Mouse (Mus musculus) kidney, postnatal 0 days (tissue): ENCODE measurements around the gene Sgtb. TPM values are rescaled to one million over a fixed set of nuclear protein-coding genes. Genes with fewer than 3 reads are reported as not detected.

Source experiments
- ATAC-seq: fragments of 200-750 bp; cut with Nextera tagmentation; replicated peaks from 2 replicates; pipeline ENCODE4 v1.8.0; 2017; ENCODE audit warnings: low read depth, moderate number of reproducible peaks, moderate TSS enrichment, moderate library complexity; ENCODE audit not compliant: low FRiP score
- DNase-seq: peaks from one replicate; pipeline ENCODE4 v3.0.0-alpha.2; 2016; ENCODE audit warnings: low spot score
- H3K27ac ChIP-seq: fragments of 300-500 bp; sonication (generic); 2 replicates; pipeline ENCODE4 v1.5.1; 2014; ENCODE audit warnings: mild to moderate bottlenecking
- H3K27me3 ChIP-seq: fragments of 300-500 bp; sonication (generic); 2 replicates; pipeline ENCODE4 v1.6.1; 2014; ENCODE audit warnings: low read length, mixed read lengths; ENCODE audit not compliant: insufficient read depth
- H3K36me3 ChIP-seq: fragments of 300-500 bp; sonication (generic); 2 replicates; pipeline ENCODE4 v1.6.1; 2014; ENCODE audit warnings: low read length, mixed read lengths; ENCODE audit not compliant: insufficient read depth
- H3K4me1 ChIP-seq: fragments of 300-500 bp; sonication (generic); replicated peaks from 2 replicates; pipeline ENCODE4 v1.6.1; 2014; ENCODE audit warnings: antibody characterized with exemption, low read length, mixed read lengths; ENCODE audit not compliant: insufficient read depth
- H3K4me2 ChIP-seq: fragments of 300-500 bp; sonication (generic); 2 replicates; pipeline ENCODE4 v1.6.1; 2014; ENCODE audit warnings: mild to moderate bottlenecking, low read length, moderate library complexity, mixed read lengths
- H3K4me3 ChIP-seq: fragments of 300-500 bp; sonication (generic); replicated peaks from 2 replicates; pipeline ENCODE4 v1.5.1; 2014; ENCODE audit warnings: low read depth, low read length
- H3K9ac ChIP-seq: fragments of 300-500 bp; sonication (generic); 2 replicates; pipeline ENCODE4 v1.6.1; 2014; ENCODE audit warnings: low read depth, low read length
- H3K9me3 ChIP-seq: fragments of 300-500 bp; sonication (generic); replicated peaks from 2 replicates; pipeline ENCODE4 v1.6.1; 2016; ENCODE audit warnings: low read length, inconsistent platforms, mixed read lengths
- CTCF ChIP-seq: IDR thresholded peaks from 2 replicates; pipeline ENCODE4 v1.5.1; 2016; ENCODE audit warnings: antibody characterized with exemption, low read depth, mild to moderate bottlenecking, moderate library complexity
- WGBS: fragments of 180-500 bp; shearing (Covaris S2); extraction: QIAGEN DNeasy Blood & Tissue Kit; methylation state at CpG from one replicate; pipeline ENCODE4 v1.1.7; 2014; 5-methylcytosine and 5-hydroxymethylcytosine counted together
- polyA plus RNA-seq: library from polyadenylated mRNA; unstranded; fragments of >200 nt; fragmentation: Nextera tagmentation; extraction: Ambion mirVana; gene quantifications from 2 replicates; pipeline ENCODE4 v1.2.1, GENCODE M21; 2015

Sgtb gene
- polyA plus RNA-seq, 1 experiment from 2014 or later, result 5.6 TPM

- Histone ChIP-seq H3K4me3 (no peak overlapping the region), H3K9me3 (no peaks in the 10 kb centered on the region), H3K36me3 (peaks cover 9% of the 10 kb centered on the region; the same call in 1 of the 2 replicates), H3K27ac (no peak overlapping the region), H3K4me2 (no peak overlapping the region), H3K27me3 (no peaks in the 10 kb centered on the region), H3K4me1 (no peaks in the 10 kb centered on the region), H3K9ac (no peak overlapping the region)
- no peak for ATAC-seq
- peak; percentile 92 for TF ChIP-seq CTCF
- WGBS, result 39% methylated on average over 13 of the region's 13 CpGs
- peak; percentile 84 for DNase-seq
Observed at GRCm38 (mm10) chr13:104139369-104140209, 30.0 kb downstream of the Sgtb start.

DNA sequence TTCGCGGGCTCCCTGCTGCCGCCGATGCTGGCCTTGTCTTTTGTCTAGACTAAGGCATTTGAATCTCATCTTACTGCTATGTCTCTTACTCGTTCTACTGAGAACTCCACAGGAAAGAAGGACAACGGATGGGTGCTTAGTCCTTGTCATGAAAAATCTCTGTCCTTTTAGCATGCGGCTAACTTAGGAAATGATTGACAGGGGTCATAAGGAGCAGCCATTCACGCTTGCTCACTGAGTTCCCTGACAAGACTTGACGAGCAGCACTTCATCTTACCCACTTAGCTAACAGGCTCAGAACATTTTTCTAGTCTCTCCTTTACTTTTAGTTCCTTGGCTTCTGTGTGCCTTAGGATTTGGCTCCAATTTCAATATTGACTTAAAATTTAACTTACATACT lies 35.3 kb downstream of the Sgtb start:
- Histone ChIP-seq H3K4me3 (no peak overlapping the region), H3K27ac (no peak overlapping the region), H3K4me1 (no peaks in the 10 kb centered on the region), H3K36me3 (peaks cover 38% of the 10 kb centered on the region; the same call in 1 of the 2 replicates), H3K4me2 (no peak overlapping the region), H3K27me3 (no peaks in the 10 kb centered on the region), H3K9me3 (no peaks in the 10 kb centered on the region), H3K9ac (no peak overlapping the region)
- no peak for DNase-seq
- ATAC-seq, result no peak
- TF ChIP-seq CTCF, result no peak
- 83% methylated on average over 9 of the region's 9 CpGs for WGBS

DNA sequence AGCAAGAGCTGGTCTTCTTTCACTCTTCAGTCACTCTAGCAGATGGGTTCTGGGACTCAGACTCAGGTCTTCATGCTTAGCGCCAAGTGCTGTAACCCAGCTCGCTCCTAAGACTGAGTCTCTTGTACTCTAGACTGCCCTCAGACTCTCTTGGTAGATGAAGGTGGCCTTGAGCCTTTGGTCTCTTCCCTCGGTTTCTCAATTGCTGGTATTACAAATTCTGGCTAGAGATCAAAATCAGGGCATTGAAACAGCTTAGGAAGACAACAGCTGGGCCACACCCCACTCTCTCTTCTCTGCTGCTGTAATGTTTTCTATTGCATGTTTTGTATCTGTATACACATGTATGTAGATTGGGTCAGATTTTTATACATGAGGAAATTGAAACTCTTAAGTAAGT lies 36.1 kb downstream of the Sgtb start:
- 92% methylated on average over 3 of the region's 3 CpGs for WGBS
- no peak for ATAC-seq
- no peak overlapping the region for H3K9ac ChIP-seq
- H3K4me2 ChIP-seq, result no peak overlapping the region
- H3K36me3 ChIP-seq, result peaks cover 38% of the 10 kb centered on the region; the same call in 1 of the 2 replicates
- no peaks in the 10 kb centered on the region for H3K27me3 ChIP-seq
- TF ChIP-seq CTCF, result no peak
- H3K27ac ChIP-seq, result no peak overlapping the region
- H3K4me1 ChIP-seq, result no peaks in the 10 kb centered on the region
- H3K4me3 ChIP-seq, result no peak overlapping the region
- no peak for DNase-seq
- H3K9me3 ChIP-seq, result no peaks in the 10 kb centered on the region

- no peak overlapping the region for H3K27ac ChIP-seq
- DNase-seq (no peak), ATAC-seq (no peak)
- peaks cover 23% of the 10 kb centered on the region for H3K36me3 ChIP-seq
- no peaks in the 10 kb centered on the region for H3K9me3 ChIP-seq
- H3K27me3 ChIP-seq, result no peaks in the 10 kb centered on the region
- no peak overlapping the region for H3K4me2 ChIP-seq
- WGBS, result 91% methylated on average over 5 of the region's 5 CpGs
- TF ChIP-seq CTCF, result no peak
- no peak overlapping the region for H3K4me3 ChIP-seq
- no peak overlapping the region for H3K9ac ChIP-seq
- no peaks in the 10 kb centered on the region for H3K4me1 ChIP-seq
Observed at GRCm38 (mm10) chr13:104154180-104154579, 44.6 kb downstream of the Sgtb start.

GRCm38 (mm10) chr13:104155106-104155505 lies 45.6 kb downstream of the Sgtb start:
- TF ChIP-seq CTCF, result no peak
- DNase-seq (no peak), ATAC-seq (no peak)
- Histone ChIP-seq H3K27me3 (no peaks in the 10 kb centered on the region), H3K4me3 (no peak overlapping the region), H3K27ac (no peak overlapping the region), H3K9me3 (no peaks in the 10 kb centered on the region), H3K4me1 (no peaks in the 10 kb centered on the region), H3K36me3 (peaks cover 19% of the 10 kb centered on the region; the same call in 1 of the 2 replicates), H3K4me2 (no peak overlapping the region), H3K9ac (no peak overlapping the region)
- WGBS, result 87% methylated on average over 7 of the region's 7 CpGs

DNA sequence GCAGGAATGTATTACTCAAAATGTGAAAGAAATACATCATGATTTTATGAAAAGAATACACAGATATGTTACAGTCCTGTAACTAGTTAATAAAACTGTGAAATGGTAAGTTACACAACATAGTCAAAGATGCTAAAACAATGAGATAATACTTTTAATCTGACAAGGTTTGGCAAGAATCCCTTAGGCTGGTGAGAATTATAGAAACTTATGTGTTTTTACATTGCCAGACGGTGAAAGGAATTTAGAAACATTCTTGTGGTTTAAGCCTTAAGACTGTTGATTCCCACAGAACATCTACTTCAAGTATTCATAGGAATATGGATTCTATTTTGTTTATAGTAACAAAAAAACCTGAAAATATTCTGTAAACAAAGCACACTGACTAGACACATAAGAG lies 46.1 kb downstream of the Sgtb start:
- no peak for DNase-seq
- Histone ChIP-seq H3K27ac (no peak overlapping the region), H3K36me3 (peaks cover 21% of the 10 kb centered on the region; the same call in 1 of the 2 replicates), H3K27me3 (no peaks in the 10 kb centered on the region), H3K4me2 (no peak overlapping the region), H3K9ac (no peak overlapping the region), H3K4me1 (no peaks in the 10 kb centered on the region), H3K9me3 (no peaks in the 10 kb centered on the region), H3K4me3 (no peak overlapping the region)
- WGBS, result 66% methylated on average over 1 of the region's 1 CpGs
- no peak for TF ChIP-seq CTCF
- ATAC-seq, result no peak
